Mouse (Mus musculus) E14TG2a.4 (cell line): Measurements from ENCODE around the gene Olfr898.

Experiments used
- CTCF ChIP-seq: conservative IDR thresholded peaks from 2 replicates; pipeline ENCODE4 v1.5.1; 2014; ENCODE audit warnings: low read length
- NANOG ChIP-seq: IDR thresholded peaks from 2 replicates; pipeline ENCODE4 v1.6.1; 2014; ENCODE audit warnings: borderline replicate concordance, low read length, mixed read lengths

DNA sequence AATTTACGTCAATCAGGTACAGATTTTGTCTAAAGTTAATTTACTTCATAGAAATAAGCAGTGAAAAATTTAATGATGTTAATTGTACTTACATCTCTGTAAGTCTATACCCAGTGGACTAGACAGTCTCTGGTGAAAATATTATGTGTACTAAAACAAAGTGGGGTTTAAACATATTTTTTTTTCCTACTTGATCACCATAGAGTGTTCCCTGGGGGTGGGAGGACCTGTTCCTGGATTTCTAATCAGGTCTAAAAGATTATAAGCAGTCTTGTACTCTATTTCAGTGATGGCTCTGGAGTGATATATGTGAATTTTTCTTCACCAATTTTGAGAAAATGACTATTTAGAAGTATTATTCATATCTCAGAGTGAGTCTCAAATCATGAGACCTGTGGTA, 53.2 kb downstream of the Olfr898 start, which contains the start of gene Olfr147:
- TF ChIP-seq CTCF = no peak
- no peak for TF ChIP-seq NANOG
